Mouse (Mus musculus) B cell, adult 2 months (primary cell): ENCODE results near the gene Glrx5.

Source experiments
- DNase-seq, 2 experiments: peaks; one replicate each; pipeline ENCODE4 v3.0.0; 2022

The Glrx5 gene

GRCm38 (mm10) chr12:105075496-105075895, 43.0 kb downstream of the Glrx5 start:
- DNase-seq, result no peak

- DNase-seq, result no peak
These were observed 44.0 kb downstream of the Glrx5 start for GRCm38 (mm10) chr12:105076511-105076910.

- DNase-seq, result no peak
These were observed 44.7 kb downstream of the Glrx5 start for GRCm38 (mm10) chr12:105077232-105077631.

GRCm38 (mm10) chr12:105084171-105084570, 51.7 kb downstream of the Glrx5 start:
- no peak for DNase-seq

- no peak for DNase-seq
These were observed 52.3 kb downstream of the Glrx5 start for GRCm38 (mm10) chr12:105084816-105085215.

GRCm38 (mm10) chr12:105085296-105085695, 52.8 kb downstream of the Glrx5 start:
- no peak for DNase-seq

- DNase-seq, result no peak
These were observed 54.3 kb downstream of the Glrx5 start for GRCm38 (mm10) chr12:105086781-105087180.

GRCm38 (mm10) chr12:105087353-105087752, 54.9 kb downstream of the Glrx5 start:
- no peak for DNase-seq

GRCm38 (mm10) chr12:105089231-105089630, 56.7 kb downstream of the Glrx5 start:
- no peak for DNase-seq

- DNase-seq, result no peak
These were observed 59.1 kb downstream of the Glrx5 start for GRCm38 (mm10) chr12:105091604-105092003.
